Mouse (Mus musculus) granulocyte monocyte progenitor cell, adult 5-6 weeks (primary cell): ENCODE data around the gene Map2k7. TPM values are rescaled to one million over a fixed set of nuclear protein-coding genes. Genes with fewer than 3 reads are reported as not detected.
A peak's percentile ranks its signal among the peaks of the same experiment; 100 is the strongest.
"Not testable (repeated sequence)": the region's sequence is repeated elsewhere in the genome, so short reads cannot be mapped to it uniquely, and the experiment has no call there.

ENCODE experiments used
- ATAC-seq: replicated peaks from 2 replicates; pipeline ENCODE4 v1.8.0; 2016; ENCODE audit warnings: mild to moderate bottlenecking, moderate TSS enrichment, inconsistent platforms; ENCODE audit not compliant: poor library complexity, severe bottlenecking
- total RNA-seq, 2 experiments: library from RNA; stranded (forward) in 1 of 2; stranded (reverse) in 1 of 2; fragments of 200-712, 200-1000 nt in 1 of 2; fragments of >200 nt in 1 of 2; fragmentation: Nextera tagmentation in 1 of 2; gene quantifications; 2 replicates each; pipeline ENCODE4 v1.2.3; 2014 to 2017

Gene Map2k7
- total RNA-seq, 2 experiments from 2014 or later: 29.7 to 34.3 TPM

GRCm38 (mm10) chr8:4222059-4222458 lies 16.5 kb upstream of the Map2k7 start:
- ATAC-seq: no peak

- peak; percentile 46 for ATAC-seq
Measured at GRCm38 (mm10) chr8:4226323-4226722, 12.2 kb upstream of the Map2k7 start.

- ATAC-seq: peak; percentile 72
Measured at GRCm38 (mm10) chr8:4226739-4227347, 11.7 kb upstream of the Map2k7 start, which contains the start of gene Lrrc8e. Gene Lrrc8e, plus strand, starts transcription at chr8:4226827.

GRCm38 (mm10) chr8:4227919-4228318 lies 10.6 kb upstream of the Map2k7 start:
- ATAC-seq: no peak

GRCm38 (mm10) chr8:4229784-4230183 lies 8.8 kb upstream of the Map2k7 start:
- ATAC-seq: no peak

GRCm38 (mm10) chr8:4230612-4231351 lies 7.8 kb upstream of the Map2k7 start:
- ATAC-seq: no peak

- ATAC-seq: peak; percentile 2; the same call in 1 of the 2 replicates
Measured at GRCm38 (mm10) chr8:4237814-4238433, 616 bp upstream of the Map2k7 start.

GRCm38 (mm10) chr8:4239193-4239890 lies 802 bp downstream of the Map2k7 start:
- ATAC-seq: peak; percentile 4; the same call in 1 of the 2 replicates

- ATAC-seq: no peak
Measured at GRCm38 (mm10) chr8:4245061-4245460, 6.5 kb downstream of the Map2k7 start.

GRCm38 (mm10) chr8:4245737-4246136 lies 7.2 kb downstream of the Map2k7 start:
- no peak for ATAC-seq

GRCm38 (mm10) chr8:4247241-4247640 lies 8.7 kb downstream of the Map2k7 start:
- no peak for ATAC-seq

GRCm38 (mm10) chr8:4247951-4248540 lies 9.5 kb downstream of the Map2k7 start, which contains the start of gene Tgfbr3l:
Gene Tgfbr3l, plus strand, starts transcription at chr8:4248214.
- no peak for ATAC-seq

- no peak for ATAC-seq
Measured at GRCm38 (mm10) chr8:4249213-4249612, 10.7 kb downstream of the Map2k7 start.

GRCm38 (mm10) chr8:4250306-4250970 lies 11.9 kb downstream of the Map2k7 start:
- peak; percentile 62 for ATAC-seq

GRCm38 (mm10) chr8:4252116-4252760 lies 13.7 kb downstream of the Map2k7 start:
- ATAC-seq: no peak

GRCm38 (mm10) chr8:4252934-4253841 lies 14.6 kb downstream of the Map2k7 start, which contains the start of gene Snapc2:
Gene Snapc2, plus strand, starts transcription at chr8:4253080.
- ATAC-seq: peak; percentile 81

GRCm38 (mm10) chr8:4254001-4254400 lies 15.5 kb downstream of the Map2k7 start:
- no peak for ATAC-seq

- not testable (repeated sequence) for ATAC-seq
Measured at GRCm38 (mm10) chr8:4255471-4255870, 16.9 kb downstream of the Map2k7 start.
